Mouse (Mus musculus) forebrain, embryonic 10.5 days (tissue): ENCODE data around the gene Lemd1. TPM values are rescaled to one million over a fixed set of nuclear protein-coding genes. Genes with fewer than 3 reads are reported as not detected.
"Not testable (repeated sequence)": the region's sequence is repeated elsewhere in the genome, so short reads cannot be mapped to it uniquely, and the experiment has no call there.

Source experiments
- DNase-seq: peaks from one replicate; pipeline ENCODE4 v3.0.0-alpha.2; 2017; ENCODE audit warnings: low spot score; ENCODE audit errors: extremely low spot score
- H3K27ac ChIP-seq: fragments of 300-500 bp; sonication (generic); 2 replicates; pipeline ENCODE4 v1.5.1; 2016; ENCODE audit warnings: mild to moderate bottlenecking
- H3K27me3 ChIP-seq: fragments of 300-500 bp; sonication (generic); 2 replicates; pipeline ENCODE4 v1.6.1; 2016; ENCODE audit warnings: mild to moderate bottlenecking; ENCODE audit not compliant: poor library complexity, severe bottlenecking
- H3K36me3 ChIP-seq: fragments of 300-500 bp; sonication (generic); replicated peaks from 2 replicates; pipeline ENCODE4 v1.6.1; 2016; ENCODE audit warnings: mild to moderate bottlenecking, moderate library complexity
- H3K4me1 ChIP-seq: fragments of 300-500 bp; sonication (generic); 2 replicates; pipeline ENCODE4 v1.6.1; 2016
- H3K4me3 ChIP-seq: fragments of 300-500 bp; sonication (generic); 2 replicates; pipeline ENCODE4 v1.5.1; 2016; ENCODE audit warnings: mild to moderate bottlenecking, moderate library complexity
- H3K9me3 ChIP-seq: fragments of 300-500 bp; sonication (generic); 2 replicates; pipeline ENCODE4 v1.6.1; 2016; ENCODE audit warnings: mild to moderate bottlenecking, moderate library complexity
- WGBS: fragments of 180-500 bp; shearing (Covaris S2); methylation state at CpG from one replicate; pipeline ENCODE4 v1.1.7; 2016; 5-methylcytosine and 5-hydroxymethylcytosine counted together
- polyA plus RNA-seq: library from polyadenylated mRNA; unstranded; fragments of >200 nt; fragmentation: Nextera tagmentation; extraction: Ambion mirVana; gene quantifications from 2 replicates; pipeline ENCODE4 v1.2.1, GENCODE M21; 2016

Lemd1 gene
- polyA plus RNA-seq, 1 experiment from 2014 or later = 4.2 TPM

DNA sequence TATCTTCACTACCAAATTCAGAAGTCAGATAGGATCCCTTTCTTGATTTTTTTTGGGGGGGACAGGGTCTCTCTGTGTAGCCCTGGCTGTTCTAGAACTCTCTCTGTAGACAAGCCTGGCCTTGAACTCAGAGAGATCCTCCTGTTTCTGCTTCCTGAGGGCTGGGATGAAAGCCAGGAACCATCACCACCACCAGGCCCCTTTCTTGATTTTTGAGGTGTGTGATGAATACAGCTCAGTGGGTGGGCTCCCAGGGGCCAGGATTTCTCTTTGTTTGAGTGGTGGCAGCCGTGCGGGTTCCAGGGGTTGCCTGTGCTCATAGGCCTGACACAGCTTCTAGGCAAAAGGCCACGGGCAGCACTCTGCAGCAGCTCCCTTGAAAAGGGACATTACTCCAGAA lies 80.0 kb downstream of the Lemd1 start:
- WGBS = 64% methylated on average over 3 of the region's 3 CpGs

DNA sequence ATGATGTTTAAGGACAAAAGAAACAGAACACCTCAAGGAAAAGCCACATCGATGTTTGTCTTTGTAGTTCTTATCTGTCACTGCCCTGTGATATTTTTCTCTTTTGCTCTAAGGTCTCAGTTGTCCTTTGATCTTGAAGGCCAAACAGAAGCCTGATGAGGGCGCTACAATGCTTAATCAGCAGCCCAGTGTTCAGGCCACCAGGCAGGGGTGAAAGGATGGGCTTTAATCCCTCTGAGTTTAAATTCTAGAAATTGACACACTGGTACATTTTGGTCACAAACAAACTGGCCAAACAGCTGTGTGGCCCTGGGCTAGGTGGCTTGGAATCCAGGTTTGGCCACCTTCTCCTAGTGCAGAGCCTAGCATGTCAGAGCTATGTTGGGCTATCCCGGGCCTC lies 85.5 kb downstream of the Lemd1 start:
- Histone ChIP-seq H3K4me3 (no peak overlapping the region), H3K4me1 (peaks cover 12% of the 10 kb centered on the region), H3K9me3 (no peaks in the 10 kb centered on the region), H3K27ac (no peak overlapping the region), H3K36me3 (no peaks in the 10 kb centered on the region), H3K27me3 (peaks cover 13% of the 10 kb centered on the region; the same call in 1 of the 2 replicates)
- no peak for DNase-seq
- 82% methylated on average over 3 of the region's 3 CpGs for WGBS

More for the DNA sequence above, 80.0 kb downstream of the Lemd1 start:
- H3K4me3 ChIP-seq = no peak overlapping the region
- DNase-seq = no peak
- H3K4me1 ChIP-seq = peaks cover 31% of the 10 kb centered on the region
- no peak overlapping the region for H3K27ac ChIP-seq
- no peaks in the 10 kb centered on the region for H3K36me3 ChIP-seq
- H3K9me3 ChIP-seq = no peaks in the 10 kb centered on the region
- H3K27me3 ChIP-seq = no peaks in the 10 kb centered on the region; the same call in 1 of the 2 replicates

DNA sequence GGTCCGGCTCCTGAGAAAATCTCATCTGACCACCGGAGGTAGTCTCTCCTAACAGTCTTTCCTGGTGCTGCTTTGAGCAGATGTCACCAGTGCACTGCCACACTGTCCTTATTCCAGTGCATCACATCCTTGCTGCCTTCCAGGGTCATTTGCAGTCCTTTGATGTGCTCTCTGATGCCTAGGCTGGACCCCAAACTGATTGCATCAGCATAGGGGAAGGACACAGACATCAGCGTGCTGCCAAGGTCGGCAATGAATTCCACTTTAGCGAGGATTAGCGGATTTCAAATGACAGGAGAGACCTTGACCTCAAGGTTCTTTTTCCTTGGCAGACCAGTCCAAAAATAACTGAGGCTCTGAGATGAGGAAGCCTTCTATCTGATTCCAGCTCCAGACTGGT lies 85.9 kb downstream of the Lemd1 start:
- H3K4me1 ChIP-seq = peaks cover 17% of the 10 kb centered on the region
- peaks cover 13% of the 10 kb centered on the region for H3K27me3 ChIP-seq
- no peak for DNase-seq
- WGBS = 80% methylated on average over 6 of the region's 6 CpGs
- no peak overlapping the region for H3K27ac ChIP-seq
- H3K36me3 ChIP-seq = no peaks in the 10 kb centered on the region
- no peaks in the 10 kb centered on the region for H3K9me3 ChIP-seq
- H3K4me3 ChIP-seq = no peak overlapping the region

DNA sequence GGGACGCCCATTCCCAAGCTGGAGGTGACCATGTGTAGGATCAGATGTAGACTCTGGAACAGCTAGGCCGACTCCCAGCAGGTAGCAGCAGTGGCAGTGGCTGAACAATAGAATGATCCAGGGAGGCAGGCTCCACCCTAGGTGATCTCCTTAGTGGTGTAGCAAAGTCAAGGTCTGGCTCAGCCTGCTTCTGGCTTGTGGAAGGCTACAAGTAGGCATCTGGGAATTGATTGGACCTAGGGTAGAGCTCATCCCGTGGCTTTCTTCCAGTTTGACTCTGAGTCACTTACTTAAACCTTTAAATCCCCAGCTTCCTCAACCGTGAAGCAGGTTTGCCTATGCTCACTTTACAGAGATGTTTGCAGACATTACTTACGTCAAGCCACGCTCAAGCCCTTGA lies 89.4 kb downstream of the Lemd1 start:
- 70% methylated on average over 6 of the region's 6 CpGs for WGBS
- DNase-seq, H3K27ac ChIP-seq, H3K4me3 ChIP-seq, H3K36me3 ChIP-seq, H3K9me3 ChIP-seq: not testable (repeated sequence)
- peaks cover 38% of the 10 kb centered on the region for H3K4me1 ChIP-seq
- H3K27me3 ChIP-seq = peaks cover 36% of the 10 kb centered on the region

DNA sequence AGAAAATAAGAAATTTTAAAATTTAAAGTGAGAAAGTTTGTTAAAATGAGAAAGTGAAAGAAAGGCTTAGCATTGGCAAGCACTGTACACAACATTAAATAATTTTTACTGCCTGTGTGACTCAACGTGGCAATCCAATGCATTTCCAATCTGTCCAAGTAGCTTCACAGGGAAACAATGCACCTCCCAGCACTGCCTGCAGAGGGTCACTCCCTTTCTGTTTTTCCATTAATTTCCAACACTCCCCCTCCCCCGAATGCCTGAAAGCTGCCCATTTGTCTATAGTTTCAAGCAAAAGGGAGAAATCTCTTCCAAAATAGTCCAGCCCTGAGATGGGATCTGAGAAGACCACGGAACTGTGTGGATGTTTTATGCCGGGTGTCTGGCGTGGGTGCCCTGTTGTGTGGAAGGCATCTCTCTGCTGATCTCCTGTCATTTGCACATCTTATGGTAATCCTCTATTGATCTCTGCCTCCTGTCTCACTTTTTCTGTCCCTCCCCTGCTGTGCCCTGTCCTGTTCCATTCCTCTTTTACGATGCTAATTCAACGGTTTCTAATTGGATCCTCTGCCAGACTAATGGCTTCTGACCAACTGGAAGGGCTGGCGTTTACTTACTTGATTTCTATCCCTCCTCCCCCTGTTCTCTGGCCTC lies 90.4 kb downstream of the Lemd1 start:
- Histone ChIP-seq H3K27ac (peak overlapping the region; percentile 66), H3K9me3 (no peaks in the 10 kb centered on the region), H3K4me1 (peaks cover 38% of the 10 kb centered on the region), H3K36me3 (no peaks in the 10 kb centered on the region), H3K4me3 (0 out of 2 replicates have a peak overlapping the region, but pooled peaks have one; percentile 15), H3K27me3 (peaks cover 46% of the 10 kb centered on the region)
- no peak for DNase-seq
- 9% methylated on average over 8 of the region's 8 CpGs for WGBS

DNA sequence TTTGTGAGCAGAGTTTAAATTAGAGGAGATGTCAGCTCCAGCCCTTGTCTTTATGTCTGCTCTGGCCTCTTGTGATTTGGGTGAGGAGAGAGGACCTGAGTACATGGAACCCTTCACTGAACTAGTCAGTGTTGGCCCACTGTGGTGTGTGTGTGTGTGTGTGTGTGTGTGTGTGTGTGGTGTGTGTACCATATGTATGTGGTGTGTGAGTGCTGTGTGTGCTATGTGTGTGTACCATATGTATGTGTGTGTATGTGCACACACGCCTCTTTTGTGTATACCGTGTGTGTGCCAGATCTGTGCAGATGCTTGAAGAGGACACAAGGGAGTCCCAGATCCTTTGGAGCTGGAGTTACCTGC lies 90.9 kb downstream of the Lemd1 start:
- H3K36me3 ChIP-seq = no peaks in the 10 kb centered on the region
- no peak for DNase-seq
- peak overlapping the region; percentile 57 for H3K27ac ChIP-seq
- peaks cover 51% of the 10 kb centered on the region for H3K27me3 ChIP-seq
- H3K4me3 ChIP-seq = no peak overlapping the region
- H3K4me1 ChIP-seq = peaks cover 40% of the 10 kb centered on the region
- H3K9me3 ChIP-seq = no peaks in the 10 kb centered on the region
- WGBS = 81% methylated on average over 2 of the region's 2 CpGs

DNA sequence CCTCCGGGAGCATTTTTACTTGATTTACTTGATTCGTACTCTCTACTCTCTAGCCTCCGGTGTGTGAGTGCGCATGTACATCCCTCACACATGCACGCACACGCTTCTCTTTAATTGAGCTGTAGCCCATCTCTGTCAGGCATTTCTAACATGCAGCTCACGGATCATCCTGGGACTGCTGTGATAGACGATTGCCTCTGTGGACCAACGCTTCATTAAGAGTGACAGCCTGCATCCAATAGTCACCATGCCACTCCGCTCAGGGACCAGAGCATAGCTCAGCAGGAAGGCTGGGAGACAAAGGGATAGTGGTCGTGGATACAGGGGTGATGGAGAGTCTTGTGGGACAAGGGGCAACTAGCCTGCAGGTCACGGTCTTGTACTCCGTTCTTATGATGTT lies 91.8 kb downstream of the Lemd1 start:
- Histone ChIP-seq H3K27me3 (peaks cover 59% of the 10 kb centered on the region), H3K36me3 (no peaks in the 10 kb centered on the region), H3K27ac (peak overlapping the region; percentile 48; the same call in 1 of the 2 replicates), H3K9me3 (no peaks in the 10 kb centered on the region), H3K4me3 (no peak overlapping the region), H3K4me1 (peaks cover 48% of the 10 kb centered on the region)
- DNase-seq = no peak
- 63% methylated on average over 13 of the region's 13 CpGs for WGBS

DNA sequence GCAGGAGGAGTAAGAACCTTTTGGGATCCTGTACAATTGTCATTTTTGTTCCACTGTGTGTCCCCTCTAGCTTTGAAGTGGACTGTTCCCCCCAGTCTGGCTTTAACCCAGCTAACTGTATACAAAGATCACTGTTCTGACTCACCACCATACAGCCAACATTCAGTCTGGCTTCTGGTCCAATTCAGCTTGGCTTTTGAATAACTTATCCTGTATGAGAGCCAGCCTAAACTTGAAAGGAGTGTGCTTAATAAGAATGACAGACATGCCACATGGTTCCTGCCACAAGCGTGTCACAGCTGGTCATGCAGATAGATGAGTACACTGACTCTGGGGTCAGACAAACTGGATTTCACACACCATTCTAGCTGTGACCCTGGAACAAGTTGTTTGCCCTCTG lies 95.5 kb downstream of the Lemd1 start:
- peaks cover 74% of the 10 kb centered on the region for H3K27me3 ChIP-seq
- H3K27ac ChIP-seq = no peak overlapping the region
- H3K36me3 ChIP-seq = no peaks in the 10 kb centered on the region
- peaks cover 73% of the 10 kb centered on the region for H3K4me1 ChIP-seq
- no peak for DNase-seq
- no peak overlapping the region for H3K4me3 ChIP-seq
- no peaks in the 10 kb centered on the region for H3K9me3 ChIP-seq
- WGBS = 96% methylated on average over 1 of the region's 1 CpGs

DNA sequence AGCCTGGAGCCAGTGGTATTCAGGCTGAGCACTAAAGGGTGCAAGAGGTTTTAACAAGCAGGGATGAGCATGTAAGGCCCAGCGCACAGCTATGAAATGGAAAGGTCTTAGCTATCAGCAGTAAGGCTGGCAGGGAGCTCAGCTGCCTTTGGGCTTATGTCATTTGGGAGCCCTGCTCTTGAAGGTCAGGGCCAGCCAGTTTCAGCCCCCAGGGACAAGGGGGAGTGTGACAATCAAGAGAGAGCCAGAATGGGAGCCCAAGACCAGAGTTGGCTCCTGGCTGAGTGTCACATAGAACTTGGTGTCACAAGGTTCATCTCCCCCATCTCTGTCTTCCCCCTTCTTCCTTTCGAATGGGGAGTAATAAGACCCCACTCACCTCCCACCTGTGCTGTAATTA lies 96.2 kb downstream of the Lemd1 start:
- H3K27me3 ChIP-seq = peaks cover 74% of the 10 kb centered on the region
- no peak overlapping the region for H3K27ac ChIP-seq

DNA sequence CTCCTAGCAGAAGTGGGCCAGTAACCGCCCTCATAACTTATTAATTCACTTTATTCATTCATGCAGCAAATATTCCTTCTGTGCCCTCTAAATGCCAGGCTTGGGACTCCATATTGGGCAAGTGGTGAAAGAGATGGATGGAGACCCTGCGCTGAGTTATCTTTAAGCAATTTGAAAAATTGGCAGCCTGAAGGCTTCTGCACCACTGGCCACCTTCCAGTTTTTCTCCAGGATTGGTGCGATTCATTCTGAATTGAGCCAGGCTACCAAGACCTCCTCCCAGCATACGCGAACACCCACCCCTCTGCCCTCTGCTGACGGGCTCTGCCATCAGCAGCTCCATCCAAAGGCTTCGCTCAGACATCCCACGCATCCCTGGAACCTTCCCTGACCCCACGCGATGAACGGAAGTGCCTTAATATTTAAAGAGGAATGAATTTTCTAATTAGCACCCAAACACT lies 96.8 kb downstream of the Lemd1 start:
- Histone ChIP-seq H3K27me3 (peaks cover 71% of the 10 kb centered on the region), H3K27ac (no peak overlapping the region), H3K9me3 (no peaks in the 10 kb centered on the region), H3K4me3 (no peak overlapping the region), H3K36me3 (no peaks in the 10 kb centered on the region), H3K4me1 (peaks cover 73% of the 10 kb centered on the region)
- no peak for DNase-seq
- WGBS = 12% methylated on average over 11 of the region's 11 CpGs

More for the DNA sequence above, 96.2 kb downstream of the Lemd1 start:
- peaks cover 73% of the 10 kb centered on the region for H3K4me1 ChIP-seq
- DNase-seq = no peak
- 68% methylated on average over 2 of the region's 2 CpGs for WGBS
- no peaks in the 10 kb centered on the region for H3K36me3 ChIP-seq
- no peaks in the 10 kb centered on the region for H3K9me3 ChIP-seq
- H3K4me3 ChIP-seq = no peak overlapping the region

DNA sequence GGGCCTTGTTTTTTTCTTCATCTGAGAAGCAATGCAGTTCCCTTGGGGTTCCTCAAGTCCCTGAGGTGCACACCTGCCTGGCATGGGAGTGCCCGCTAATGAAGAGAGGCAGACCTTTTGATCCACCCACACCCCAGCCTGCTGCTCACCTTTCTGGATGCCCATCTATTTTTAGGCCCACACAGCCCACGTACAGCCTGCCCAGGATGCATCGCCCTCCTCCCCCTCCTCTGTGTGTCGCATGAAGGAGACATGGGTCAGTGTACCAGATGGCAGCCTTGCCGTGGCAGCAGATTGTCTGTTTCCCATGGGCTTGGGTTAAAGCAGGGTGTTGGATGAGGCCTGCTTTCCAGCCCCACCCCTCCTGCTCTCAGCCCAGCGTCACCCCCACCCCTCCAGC lies 98.7 kb downstream of the Lemd1 start:
- H3K4me3 ChIP-seq = no peak overlapping the region
- peak overlapping the region; percentile 81; the same call in 1 of the 2 replicates for H3K27ac ChIP-seq
- DNase-seq = no peak
- H3K9me3 ChIP-seq = no peaks in the 10 kb centered on the region
- H3K27me3 ChIP-seq = peaks cover 70% of the 10 kb centered on the region
- WGBS = 84% methylated on average over 6 of the region's 6 CpGs
- H3K4me1 ChIP-seq = peaks cover 75% of the 10 kb centered on the region
- H3K36me3 ChIP-seq = no peaks in the 10 kb centered on the region

DNA sequence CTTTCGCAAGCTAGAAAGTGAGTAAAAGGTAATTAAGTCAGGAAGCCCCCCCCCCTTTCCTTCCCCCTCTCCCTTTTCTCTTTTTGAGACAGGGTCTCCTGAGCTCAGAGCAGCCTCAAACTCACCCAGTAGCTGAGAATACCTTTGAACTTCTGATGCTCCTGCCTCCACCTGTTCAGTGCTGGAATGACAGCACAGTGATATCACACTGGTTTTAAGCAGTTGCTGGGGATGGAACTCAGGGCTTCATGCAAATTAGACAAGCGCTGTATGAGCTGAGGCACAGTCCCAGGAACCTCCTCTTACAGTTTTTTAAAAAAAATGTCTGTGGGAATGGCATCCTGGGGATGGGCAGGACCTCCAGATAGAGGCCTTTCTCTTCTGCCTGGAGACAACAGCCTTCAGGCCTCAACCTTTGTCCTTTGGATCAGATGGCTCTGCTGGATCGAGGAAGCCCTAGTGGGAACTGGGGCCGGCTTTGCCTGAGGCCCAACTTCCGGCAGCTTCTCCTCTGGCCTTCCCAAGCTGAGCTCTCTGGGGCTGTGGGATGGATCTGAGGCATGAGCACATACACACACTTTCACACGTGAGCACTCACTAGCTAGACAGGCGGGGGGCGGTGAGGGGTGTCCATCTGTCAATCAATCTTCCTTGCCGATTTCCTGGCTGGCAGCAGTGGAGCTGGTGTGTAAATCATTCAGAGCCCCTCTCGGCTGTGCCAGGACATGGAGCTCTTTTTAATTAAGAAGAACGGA lies 99.9 kb downstream of the Lemd1 start:
- peak; percentile 36 for DNase-seq
- Histone ChIP-seq H3K4me1 (peaks cover 85% of the 10 kb centered on the region), H3K9me3 (no peaks in the 10 kb centered on the region), H3K27ac (peak overlapping the region; percentile 81), H3K27me3 (peaks cover 71% of the 10 kb centered on the region), H3K4me3 (0 out of 2 replicates have a peak overlapping the region, but pooled peaks have one; percentile 5), H3K36me3 (no peaks in the 10 kb centered on the region)
- WGBS = 32% methylated on average over 11 of the region's 11 CpGs

DNA sequence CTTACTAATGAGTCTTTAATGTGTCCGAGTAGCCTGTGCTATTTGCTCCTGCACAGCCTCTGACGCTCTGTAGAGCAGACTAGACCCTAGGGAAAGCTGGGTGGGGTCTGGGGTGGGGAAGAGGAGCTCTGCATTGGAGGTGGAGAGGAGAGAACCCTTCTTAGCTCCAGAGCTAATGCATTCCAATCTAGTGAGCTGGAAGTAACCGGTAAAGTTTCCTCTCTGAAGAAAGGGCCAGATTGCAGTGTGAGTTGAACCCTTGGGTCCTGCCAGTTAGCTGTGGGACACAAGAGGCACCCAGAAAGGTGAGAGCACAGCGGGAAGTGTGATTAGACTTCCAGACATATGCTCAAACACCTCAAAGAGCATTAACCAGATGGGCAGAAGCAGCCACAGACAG lies 100.5 kb downstream of the Lemd1 start:
- no peak for DNase-seq
- H3K27ac ChIP-seq = peak overlapping the region; percentile 81
- H3K27me3 ChIP-seq = peaks cover 71% of the 10 kb centered on the region
- peak overlapping the region; percentile 5; the same call in 1 of the 2 replicates for H3K4me3 ChIP-seq
- H3K36me3 ChIP-seq = no peaks in the 10 kb centered on the region
- WGBS = 29% methylated on average over 4 of the region's 4 CpGs
- no peaks in the 10 kb centered on the region for H3K9me3 ChIP-seq
- peaks cover 90% of the 10 kb centered on the region for H3K4me1 ChIP-seq
